Mouse (Mus musculus) spleen, adult 2 months (tissue): ENCODE results near the gene Khk.

Source experiments
- CTCF ChIP-seq: fragments of 200-500 bp; IDR thresholded peaks from 2 replicates; pipeline ENCODE4 v1.5.1; 2011; ENCODE audit warnings: mild to moderate bottlenecking, inconsistent platforms; ENCODE audit not compliant: insufficient read depth, insufficient read length, insufficient replicate concordance; ENCODE audit errors: extremely low read depth
- POLR2A ChIP-seq: fragments of 200-500 bp; IDR thresholded peaks from 2 replicates; pipeline ENCODE4 v1.6.1; 2011; ENCODE audit warnings: low read depth, low read length, inconsistent platforms

- no peak for TF ChIP-seq POLR2A
- no peak for TF ChIP-seq CTCF
These were observed 33.3 kb upstream of the Khk start for GRCm38 (mm10) chr5:30887858-30888336.
